Mouse (Mus musculus): ENCODE results near the gene Fgd3. TPM values are rescaled to one million over a fixed set of nuclear protein-coding genes. Genes with fewer than 3 reads are reported as not detected.
A peak's percentile ranks its signal among the peaks of the same experiment; 100 is the strongest.

Gene Fgd3
- total and polyA plus RNA-seq, 2 experiments from 2014 or later = 2.1 to 12.0 TPM

DNA sequence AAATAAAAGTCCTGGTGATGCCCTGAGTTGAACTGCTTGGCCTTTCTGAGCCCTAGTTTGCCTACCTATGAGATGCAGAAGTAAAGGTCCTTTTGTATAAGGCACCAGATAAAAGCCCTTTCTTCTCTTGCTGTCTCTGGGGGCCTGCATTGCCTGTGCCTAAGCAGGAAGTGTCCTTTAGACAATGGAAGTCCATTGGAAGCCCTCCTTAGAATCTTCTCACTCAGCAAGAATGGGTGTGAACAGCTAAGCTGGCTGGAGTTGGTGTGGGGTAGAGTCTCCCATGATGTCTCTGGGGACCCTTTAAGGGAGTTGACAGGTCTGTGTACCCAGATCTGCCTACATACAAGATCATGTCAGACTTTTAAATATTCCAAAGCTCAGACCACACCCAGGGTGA lies 33.3 kb upstream of the Fgd3 start:
- Histone ChIP-seq H3K9ac (replicated peaks; ENCODE audit: low read length, poor library complexity, severe bottlenecking) (no peak overlapping the region), H3K4me2 (ENCODE audit: low read depth, low read length, poor library complexity, severe bottlenecking) (no peak overlapping the region), H3K27me3 (ENCODE audit: insufficient read depth, low read length) (no peaks in the 10 kb centered on the region), H3K9me3 (ENCODE audit: low read length) (no peaks in the 10 kb centered on the region), H3K4me1 (ENCODE audit: insufficient read depth, low read length) (peaks cover 5% of the 10 kb centered on the region; the same call in 1 of the 2 replicates), H3K27ac (ENCODE audit: low read depth, low read length) (no peak overlapping the region), H3K36me3 (ENCODE audit: insufficient read depth, low read length) (peaks cover 3% of the 10 kb centered on the region; the same call in 1 of the 2 replicates), H3K4me3 (ENCODE audit: low read depth, low read length) (no peak overlapping the region)
- ATAC-seq (ENCODE audit: low FRiP score) = no peak
- TF ChIP-seq CTCF (IDR thresholded peaks at IDR 0.05) = no peak
- DNase-seq (ENCODE audit: low spot score) = no peak

DNA sequence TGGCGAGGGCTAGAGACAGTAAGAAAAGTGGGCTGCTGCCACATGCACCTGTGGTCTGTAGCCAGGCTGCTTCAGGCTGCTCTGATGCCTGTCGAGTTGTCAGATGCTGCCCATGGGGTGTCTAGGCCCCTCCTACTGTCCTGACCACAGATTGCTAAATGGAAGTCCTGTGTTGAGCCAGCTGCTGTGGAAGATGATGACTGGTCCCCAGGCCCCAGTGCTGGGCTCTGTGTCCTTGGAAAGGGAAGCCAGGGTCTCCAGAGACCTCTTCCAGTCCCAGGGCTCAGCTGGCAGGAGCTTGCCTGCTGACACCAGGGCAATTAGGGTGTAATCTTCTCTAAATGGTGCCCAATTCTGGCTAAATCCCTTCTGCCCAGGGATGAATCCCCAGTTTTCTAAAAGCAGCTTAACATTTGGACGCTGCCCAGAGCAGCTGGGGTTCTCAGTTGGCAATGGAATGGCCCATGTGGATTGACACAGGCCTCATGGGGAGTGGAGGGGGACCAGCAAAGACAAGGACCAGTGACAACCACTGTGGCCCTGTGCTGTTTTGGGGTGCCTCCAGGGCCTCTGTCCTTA lies 32.6 kb upstream of the Fgd3 start:
- Histone ChIP-seq H3K9ac (replicated peaks; ENCODE audit: low read length, poor library complexity, severe bottlenecking) (no peak overlapping the region), H3K4me3 (ENCODE audit: low read depth, low read length) (no peak overlapping the region), H3K9me3 (ENCODE audit: low read length) (no peaks in the 10 kb centered on the region), H3K27me3 (ENCODE audit: insufficient read depth, low read length) (no peaks in the 10 kb centered on the region), H3K27ac (ENCODE audit: low read depth, low read length) (0 out of 2 replicates have a peak overlapping the region, but pooled peaks have one; percentile 26), H3K4me2 (ENCODE audit: low read depth, low read length, poor library complexity, severe bottlenecking) (no peak overlapping the region), H3K4me1 (ENCODE audit: insufficient read depth, low read length) (peaks cover 5% of the 10 kb centered on the region; the same call in 1 of the 2 replicates), H3K36me3 (ENCODE audit: insufficient read depth, low read length) (no peaks in the 10 kb centered on the region; the same call in 1 of the 2 replicates)
- ATAC-seq (ENCODE audit: low FRiP score) = no peak
- TF ChIP-seq CTCF (IDR thresholded peaks at IDR 0.05) = no peak
- DNase-seq (ENCODE audit: low spot score) = peak; percentile 42
- WGBS = 26% methylated on average over 3 of the region's 3 CpGs

DNA sequence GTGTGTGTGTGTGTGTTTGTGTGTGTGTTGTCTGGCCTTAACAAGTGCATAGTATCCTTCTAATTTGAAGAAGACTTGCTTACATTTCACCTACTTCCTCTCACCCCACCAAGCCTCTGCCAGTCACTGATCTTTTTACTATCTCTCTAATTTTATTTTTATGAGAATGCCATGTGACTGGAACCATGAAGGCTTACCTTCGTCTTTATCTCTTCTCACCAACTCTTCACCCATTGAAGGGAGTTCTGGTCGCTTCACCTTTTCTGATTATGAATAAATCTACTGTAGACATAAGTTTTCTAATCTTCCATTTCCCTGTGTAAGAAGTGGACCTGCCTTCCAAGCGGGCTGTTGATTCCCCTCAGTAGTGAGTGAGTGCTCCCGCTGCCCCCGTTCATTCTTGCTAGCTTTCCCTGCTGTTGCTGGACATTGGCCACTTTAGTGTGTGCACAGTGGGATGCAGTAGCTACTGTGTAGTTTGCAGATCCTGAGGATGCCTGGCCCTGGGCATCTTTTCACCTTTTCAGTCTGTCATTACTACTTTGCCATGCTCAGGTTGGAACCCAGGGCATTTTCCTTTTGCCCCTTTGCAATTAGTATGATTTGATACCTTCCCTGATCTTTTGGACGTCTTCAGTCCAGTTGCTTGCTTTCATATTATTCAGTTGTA lies 29.9 kb upstream of the Fgd3 start:
- Histone ChIP-seq H3K9me3 (ENCODE audit: low read length) (no peaks in the 10 kb centered on the region), H3K9ac (replicated peaks; ENCODE audit: low read length, poor library complexity, severe bottlenecking) (no peak overlapping the region), H3K36me3 (ENCODE audit: insufficient read depth, low read length) (no peaks in the 10 kb centered on the region), H3K27ac (ENCODE audit: low read depth, low read length) (no peak overlapping the region), H3K4me3 (ENCODE audit: low read depth, low read length) (no peak overlapping the region), H3K27me3 (ENCODE audit: insufficient read depth, low read length) (no peaks in the 10 kb centered on the region), H3K4me2 (ENCODE audit: low read depth, low read length, poor library complexity, severe bottlenecking) (no peak overlapping the region), H3K4me1 (ENCODE audit: insufficient read depth, low read length) (peaks cover 8% of the 10 kb centered on the region; the same call in 1 of the 2 replicates)
- 93% methylated on average over 6 of the region's 6 CpGs for WGBS
- no peak for TF ChIP-seq CTCF (IDR thresholded peaks at IDR 0.05)
- DNase-seq (ENCODE audit: low spot score) (no peak), ATAC-seq (ENCODE audit: low FRiP score) (no peak)

DNA sequence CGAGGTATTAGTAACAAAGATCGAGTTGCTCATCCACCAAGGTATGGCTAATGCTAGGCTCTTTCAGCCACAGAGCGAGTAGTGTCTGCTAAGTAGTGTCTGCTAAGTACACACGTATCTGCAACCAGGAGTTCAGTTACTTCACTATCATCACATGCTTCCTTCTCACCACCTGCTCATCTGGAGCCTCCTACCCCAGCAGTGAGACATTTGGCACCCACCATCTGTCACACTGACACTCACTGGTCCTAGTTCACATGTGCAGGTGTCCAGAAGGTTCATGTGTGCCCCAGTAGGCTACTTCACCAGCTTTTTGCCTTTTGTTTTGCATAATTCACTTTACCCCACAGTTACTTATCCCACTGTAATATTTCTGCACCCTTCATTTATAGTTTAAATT lies 29.2 kb upstream of the Fgd3 start:
- H3K4me1 ChIP-seq (ENCODE audit: insufficient read depth, low read length) = peaks cover 8% of the 10 kb centered on the region; the same call in 1 of the 2 replicates
- no peaks in the 10 kb centered on the region for H3K36me3 ChIP-seq (ENCODE audit: insufficient read depth, low read length)
- no peak overlapping the region for H3K4me2 ChIP-seq (ENCODE audit: low read depth, low read length, poor library complexity, severe bottlenecking)
- no peaks in the 10 kb centered on the region for H3K27me3 ChIP-seq (ENCODE audit: insufficient read depth, low read length)
- no peak overlapping the region for H3K27ac ChIP-seq (ENCODE audit: low read depth, low read length)
- DNase-seq (ENCODE audit: low spot score) = no peak
- no peak for TF ChIP-seq CTCF (IDR thresholded peaks at IDR 0.05)
- no peak overlapping the region for H3K9ac ChIP-seq (replicated peaks; ENCODE audit: low read length, poor library complexity, severe bottlenecking)
- 92% methylated on average over 4 of the region's 4 CpGs for WGBS
- H3K9me3 ChIP-seq (ENCODE audit: low read length) = no peaks in the 10 kb centered on the region
- H3K4me3 ChIP-seq (ENCODE audit: low read depth, low read length) = no peak overlapping the region
- ATAC-seq (ENCODE audit: low FRiP score) = no peak

DNA sequence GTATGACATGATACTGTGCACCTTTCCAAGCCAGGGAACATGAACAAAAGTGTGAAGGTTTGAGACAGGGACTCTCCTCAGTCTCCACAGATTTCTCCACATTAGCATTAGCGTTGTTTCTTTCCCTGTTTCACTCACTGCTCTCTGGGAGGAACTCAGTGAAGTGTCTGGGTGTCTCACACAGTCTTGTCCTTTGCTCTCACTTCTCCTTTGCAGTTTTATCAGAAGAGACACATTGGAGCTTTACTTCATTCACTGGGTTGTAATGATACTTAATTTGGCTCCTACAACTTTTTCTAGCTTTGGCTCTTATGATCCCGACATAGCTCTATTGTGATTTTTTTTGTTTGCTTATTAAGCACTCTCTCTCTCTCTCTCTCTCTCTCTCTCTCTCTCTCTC lies 28.4 kb upstream of the Fgd3 start:
- Histone ChIP-seq H3K4me1 (ENCODE audit: insufficient read depth, low read length) (peaks cover 6% of the 10 kb centered on the region; the same call in 1 of the 2 replicates), H3K27me3 (ENCODE audit: insufficient read depth, low read length) (no peaks in the 10 kb centered on the region), H3K4me3 (ENCODE audit: low read depth, low read length) (no peak overlapping the region), H3K9me3 (ENCODE audit: low read length) (no peaks in the 10 kb centered on the region), H3K9ac (replicated peaks; ENCODE audit: low read length, poor library complexity, severe bottlenecking) (no peak overlapping the region), H3K27ac (ENCODE audit: low read depth, low read length) (no peak overlapping the region), H3K36me3 (ENCODE audit: insufficient read depth, low read length) (no peaks in the 10 kb centered on the region), H3K4me2 (ENCODE audit: low read depth, low read length, poor library complexity, severe bottlenecking) (no peak overlapping the region)
- DNase-seq (ENCODE audit: low spot score) (no peak), ATAC-seq (ENCODE audit: low FRiP score) (no peak)
- TF ChIP-seq CTCF (IDR thresholded peaks at IDR 0.05) = no peak
- 87% methylated on average over 2 of the region's 2 CpGs for WGBS

DNA sequence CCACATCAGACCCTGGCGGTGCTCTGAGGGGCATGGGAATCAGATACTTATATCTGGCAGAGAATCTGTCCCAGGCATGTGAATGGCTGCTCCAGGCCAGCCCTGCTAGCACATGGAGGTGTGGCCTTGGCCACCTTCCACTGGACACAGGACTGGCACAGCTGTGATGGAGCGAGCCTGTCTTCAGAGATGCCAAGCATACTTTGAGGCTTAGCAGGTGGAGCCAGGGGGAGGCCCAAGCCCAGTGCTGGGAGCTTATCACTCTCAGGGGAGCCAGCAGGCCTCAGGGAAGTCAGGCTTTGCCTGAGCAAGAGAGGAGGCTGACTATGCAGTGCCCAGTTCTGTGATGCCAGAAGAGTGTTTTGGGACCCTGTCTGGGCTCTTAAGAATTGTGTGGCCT lies 25.4 kb upstream of the Fgd3 start:
- H3K9ac ChIP-seq (replicated peaks; ENCODE audit: low read length, poor library complexity, severe bottlenecking) = no peak overlapping the region
- WGBS = 70% methylated on average over 2 of the region's 2 CpGs
- ATAC-seq (ENCODE audit: low FRiP score) = no peak

More for the DNA sequence above, 25.4 kb upstream of the Fgd3 start:
- H3K4me2 ChIP-seq (ENCODE audit: low read depth, low read length, poor library complexity, severe bottlenecking) = no peak overlapping the region
- no peaks in the 10 kb centered on the region for H3K36me3 ChIP-seq (ENCODE audit: insufficient read depth, low read length)
- H3K27me3 ChIP-seq (ENCODE audit: insufficient read depth, low read length) = no peaks in the 10 kb centered on the region
- DNase-seq (ENCODE audit: low spot score) = no peak
- no peak overlapping the region for H3K4me3 ChIP-seq (ENCODE audit: low read depth, low read length)
- no peak for TF ChIP-seq CTCF (IDR thresholded peaks at IDR 0.05)
- no peak overlapping the region for H3K27ac ChIP-seq (ENCODE audit: low read depth, low read length)
- H3K4me1 ChIP-seq (ENCODE audit: insufficient read depth, low read length) = peaks cover 16% of the 10 kb centered on the region; the same call in 1 of the 2 replicates
- H3K9me3 ChIP-seq (ENCODE audit: low read length) = no peaks in the 10 kb centered on the region

Measured in midbrain, postnatal 0 days (tissue).